Mouse (Mus musculus) C2C12 (cell line): Measurements from ENCODE around the gene Stra8.

Experiments
- CTCF ChIP-seq: IDR thresholded peaks from one replicate; pipeline ENCODE4 v1.5.1; 2011; ENCODE audit not compliant: control insufficient read depth, insufficient read depth, insufficient read length
- FOSL1 ChIP-seq: IDR thresholded peaks from one replicate; pipeline ENCODE4 v1.8.0; 2011; ENCODE audit warnings: mild to moderate bottlenecking, low read length; ENCODE audit not compliant: poor library complexity, insufficient read depth, severe bottlenecking
- MYOG ChIP-seq: IDR thresholded peaks from one replicate; pipeline ENCODE4 v1.6.1; 2011; ENCODE audit not compliant: control insufficient read depth, insufficient read length; ENCODE audit errors: extremely low read depth
- USF1 ChIP-seq: IDR thresholded peaks from one replicate; pipeline ENCODE4 v1.6.1; 2011; ENCODE audit warnings: low read depth, mild to moderate bottlenecking, control low read depth, moderate library complexity

DNA sequence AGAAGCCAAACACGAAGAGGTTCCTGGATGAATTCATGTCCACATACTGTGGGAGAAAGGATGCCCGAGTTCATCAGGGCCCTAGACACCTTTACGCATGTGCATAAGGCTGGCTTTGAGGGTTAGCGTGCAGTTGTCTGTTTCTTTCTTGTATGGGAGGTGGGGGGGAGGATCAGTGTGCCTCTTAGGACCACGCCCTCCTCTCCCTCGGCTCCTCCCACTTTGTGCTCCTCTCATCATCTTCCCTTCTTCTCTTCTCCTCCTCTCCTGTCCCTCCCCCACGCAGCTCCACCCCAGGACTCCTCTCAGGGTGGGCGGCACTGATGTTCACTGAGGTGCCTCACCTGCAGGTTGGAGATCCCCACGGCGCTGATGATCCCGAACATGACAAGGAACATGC is 28.5 kb downstream of the Stra8 start:
- TF ChIP-seq CTCF (no peak), USF1 (no peak), FOSL1 (no peak), MYOG (no peak)
